Comparison of ENCODE assay signal across 11 mouse cellular contexts in the genomic region with DNA sequence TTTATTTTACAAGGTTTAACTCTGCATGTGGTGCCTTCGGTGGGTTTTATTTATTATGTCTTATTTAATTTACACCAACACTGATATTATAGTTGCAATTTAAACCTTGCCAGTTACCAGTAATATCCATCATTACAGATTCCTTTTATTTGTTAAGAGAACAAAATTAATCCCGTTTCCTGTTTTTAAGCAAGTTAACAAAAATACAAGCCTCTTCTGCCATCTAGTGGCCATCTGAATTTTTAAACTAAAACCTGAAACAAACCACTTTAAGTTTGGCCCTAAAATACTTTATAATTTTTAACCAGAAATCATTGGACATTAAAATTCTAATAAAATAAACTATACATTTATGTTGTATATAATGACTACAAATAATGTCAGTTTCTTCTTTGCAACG.
DNase-seq lines count a peak whose midpoint lies in the region; ATAC-seq and TF ChIP-seq lines count a peak whose summit lies in the region.
"Had no signal": no experiment of that assay in that cellular context is flagged by ENCODE, and none has a peak within 500 bp of the region (broad histone marks: within the 10 kb centered on the region; RNA-seq: fewer than 3 reads in every experiment).

No protein-coding gene starts in this region.

- TF ChIP-seq CTCF in kidney, adult 2 months (conservative IDR thresholded peaks at IDR 0.05; ENCODE audit: insufficient read depth, insufficient read length, low read depth, low read length), result no peak

- no peak overlapping the region for H3K4me3 ChIP-seq in kidney, adult 2 months (ENCODE audit: insufficient read depth, low read depth, low read length)
- H3K4me3 ChIP-seq: limb, embryonic 12.5 days; neural tube, embryonic 13.5 days had no signal

- H3K27me3 ChIP-seq in kidney, adult 2 months (replicated peaks; ENCODE audit: control insufficient read depth, insufficient read depth, low read length), result no peaks in the 10 kb centered on the region
- H3K27me3 ChIP-seq: limb, embryonic 12.5 days; neural tube, embryonic 13.5 days had no signal

- no peak for TF ChIP-seq POLR2A in kidney, adult 2 months (IDR thresholded peaks at IDR 0.05; ENCODE audit: low read depth, low read length)

- H3K36me3 ChIP-seq in kidney, adult 2 months (ENCODE audit: control insufficient read depth, insufficient read depth, low read length), result no peaks in the 10 kb centered on the region
- H3K36me3 ChIP-seq: limb, embryonic 12.5 days; neural tube, embryonic 13.5 days had no signal

- H3K4me1 ChIP-seq in kidney, adult 2 months (ENCODE audit: control insufficient read depth, insufficient read depth, low read length), result no peaks in the 10 kb centered on the region

- peak; percentile 54 for ATAC-seq in inflammation-experienced regulatory T-cells, adult 6 months

- 33% methylated on average over 3 of the region's 3 CpGs for WGBS in kidney, adult 2 months

- H3K27ac ChIP-seq in kidney, adult 2 months (ENCODE audit: insufficient read depth, low read depth, low read length), result no peak overlapping the region
- H3K27ac ChIP-seq: limb, embryonic 12.5 days; neural tube, embryonic 13.5 days had no signal

- DNase-seq in kidney, adult 2 months, result peak; percentile 22
- DNase-seq in kidney, adult 18-20 months, result no peak
- peak; percentile 41 for DNase-seq in CD4-positive, CD25-positive, alpha-beta regulatory T cell, adult 2 months (ENCODE audit: low read depth, low spot score)
- peak; percentile 77 for DNase-seq in NIH3T3 (ENCODE audit: low read depth)
- no peak for DNase-seq in testis, postnatal 10 days (ENCODE audit: low spot score)
- no peak for DNase-seq in adrenal gland, adult 18-20 months (ENCODE audit: low spot score in 2 of 2)
- no peak for DNase-seq in layer of hippocampus, postnatal 10 days (ENCODE audit: low spot score in 2 of 2)
- DNase-seq: thymus, postnatal 4 days had no signal

Comparison
In these comparisons a context has a peak if more than half of its experiments do, and no peak if none do; other contexts are left out.
1. DNase-seq: peak in kidney, adult 2 months (single experiment), CD4-positive, CD25-positive, alpha-beta regulatory T cell, adult 2 months (single experiment) and NIH3T3 (single experiment); none in kidney, adult 18-20 months (single experiment), testis, postnatal 10 days (single experiment), adrenal gland, adult 18-20 months (0 of 2) and layer of hippocampus, postnatal 10 days (0 of 2).